Mouse (Mus musculus) G1E (cell line): ENCODE data around the gene Entpd3.

Experiments used
- CTCF ChIP-seq: IDR thresholded peaks from 2 replicates; pipeline ENCODE4 v1.5.1; 2012; ENCODE audit warnings: low read depth, low read length, inconsistent platforms, mixed read lengths
- GATA1 ChIP-seq: IDR thresholded peaks from 2 replicates; pipeline ENCODE4 v1.6.1; 2012; ENCODE audit warnings: borderline replicate concordance, low read length, inconsistent platforms, mixed read lengths
- POLR2AphosphoS5 ChIP-seq: IDR thresholded peaks from 2 replicates; pipeline ENCODE4 v1.6.1; 2012; ENCODE audit warnings: low read depth, low read length, inconsistent platforms; ENCODE audit not compliant: insufficient replicate concordance
- TAL1 ChIP-seq: conservative IDR thresholded peaks from 2 replicates; pipeline ENCODE4 v1.6.1; 2012; ENCODE audit warnings: low read depth, low read length, inconsistent platforms, mixed read lengths

GRCm38 (mm10) chr9:120516720-120517119 is 22.9 kb upstream of the Entpd3 start:
- TF ChIP-seq CTCF (no peak), GATA1 (no peak), POLR2AphosphoS5 (no peak), TAL1 (no peak)
